Mouse (Mus musculus): ENCODE measurements around the gene Rcl1.

GRCm38 (mm10) chr19:29135172-29135736, 34.1 kb downstream of the Rcl1 start:
- TF ChIP-seq EP300 (IDR thresholded peaks at IDR 0.05; ENCODE audit: insufficient read depth, low read depth, low read length) = no peak
- TF ChIP-seq POLR2A (IDR thresholded peaks at IDR 0.05; ENCODE audit: insufficient read depth, low read length) = no peak
- TF ChIP-seq CTCF (IDR thresholded peaks at IDR 0.05; ENCODE audit: low read depth, low read length) = no peak

Measured in ES-Bruce4 (cell line).